Mouse (Mus musculus) neutrophil, adult 5-6 weeks (primary cell): ENCODE results near the gene Ebp. TPM values are rescaled to one million over a fixed set of nuclear protein-coding genes. Genes with fewer than 3 reads are reported as not detected.

Experiments
- ATAC-seq: fragments of 151-379, 151-347 bp; 2 replicates; pipeline ENCODE4 v1.8.0; 2017; ENCODE audit warnings: mild to moderate bottlenecking, moderate TSS enrichment; ENCODE audit not compliant: insufficient number of reproducible peaks, poor library complexity, low FRiP score, severe bottlenecking; ENCODE audit errors: extremely low read depth
- total RNA-seq: library from RNA; stranded (forward); fragments of 200-1000 nt; gene quantifications from 2 replicates; pipeline ENCODE4 v1.2.3, GENCODE M21; 2017

Gene Ebp
- total RNA-seq, 1 experiment from 2014 or later: 47.1 TPM

DNA sequence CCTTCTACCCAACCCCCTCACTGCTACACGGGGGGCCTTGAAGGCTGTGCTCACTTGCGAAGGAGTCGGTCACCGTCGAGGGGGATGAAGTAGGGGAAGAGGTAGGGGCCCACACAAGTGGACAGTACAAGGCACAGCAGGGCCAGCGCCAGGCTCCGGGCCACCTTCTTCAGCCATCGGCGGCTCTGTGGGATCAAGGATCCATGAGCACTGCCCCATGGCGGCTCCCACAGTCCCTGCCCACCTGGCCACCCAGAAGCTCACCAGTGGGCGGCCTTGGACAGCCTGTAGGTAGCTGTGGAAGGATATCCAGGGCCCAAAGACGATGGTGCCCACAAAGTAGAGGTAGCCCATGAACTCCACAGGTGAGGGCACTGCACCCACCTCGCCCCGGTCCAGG, 9.8 kb upstream of the Ebp start:
- ATAC-seq: no peak

DNA sequence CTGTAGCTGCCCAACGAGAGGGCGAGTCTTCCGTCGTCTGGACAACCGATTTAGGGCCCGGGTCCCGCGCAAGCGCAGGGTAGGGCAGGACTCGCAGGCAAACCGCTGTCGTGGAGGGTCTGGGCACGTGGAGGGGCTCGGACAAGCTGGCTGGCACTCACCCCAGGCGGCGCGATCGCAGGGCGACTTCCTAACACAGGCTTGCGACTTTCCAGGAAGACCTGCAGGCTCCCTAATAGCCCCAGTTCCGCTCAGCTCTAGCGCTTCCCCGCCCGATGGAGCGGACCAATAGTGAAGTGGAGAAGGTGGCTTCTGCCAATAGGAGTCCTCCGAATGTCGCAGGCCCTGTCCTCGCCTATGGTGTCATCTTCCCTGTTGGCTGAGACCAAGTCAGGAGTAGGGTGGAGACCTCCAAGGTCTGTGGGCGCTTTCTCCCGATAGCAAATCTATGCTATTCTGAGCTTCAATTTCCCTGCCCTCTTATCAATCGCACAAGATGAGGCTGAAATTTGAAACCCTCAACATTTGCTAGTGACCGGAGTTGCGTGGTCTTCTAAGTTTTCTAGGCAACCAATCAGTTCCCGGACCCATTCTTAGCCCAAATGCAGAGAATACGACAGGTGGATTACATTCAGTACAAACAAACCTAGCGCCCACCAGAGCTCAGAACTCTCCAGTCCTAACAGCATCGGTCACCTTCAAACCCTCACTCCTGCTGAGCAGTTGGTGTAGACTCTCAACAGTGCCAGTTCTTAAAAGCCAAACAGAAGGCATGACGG, 483 bp downstream of the Ebp start:
- ATAC-seq: peak; percentile 97

DNA sequence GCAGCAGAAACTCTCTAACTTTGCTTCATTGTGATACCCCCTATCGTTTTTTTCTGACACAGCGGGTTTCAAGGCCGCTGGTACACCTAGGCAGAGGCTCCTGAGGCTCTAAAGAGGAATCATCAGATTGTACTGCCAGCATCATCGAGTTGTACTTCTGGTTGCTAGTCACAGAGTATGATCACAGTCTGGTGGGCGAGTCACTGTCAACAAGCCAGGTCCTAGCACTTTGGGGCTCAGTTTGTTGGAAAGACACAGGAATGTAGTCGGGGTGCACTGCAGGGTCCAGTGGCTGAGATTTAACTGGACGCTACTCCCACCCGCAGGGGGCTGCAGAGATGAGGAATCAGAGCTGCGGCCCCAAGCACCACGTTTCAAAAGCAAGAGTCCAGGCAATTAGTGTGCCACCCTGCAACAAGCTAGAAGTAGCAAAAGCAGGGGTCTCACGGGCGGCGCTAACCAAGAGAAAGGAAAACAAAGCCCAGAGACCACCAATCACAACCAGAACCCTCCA, 1.1 kb downstream of the Ebp start:
- no peak for ATAC-seq

DNA sequence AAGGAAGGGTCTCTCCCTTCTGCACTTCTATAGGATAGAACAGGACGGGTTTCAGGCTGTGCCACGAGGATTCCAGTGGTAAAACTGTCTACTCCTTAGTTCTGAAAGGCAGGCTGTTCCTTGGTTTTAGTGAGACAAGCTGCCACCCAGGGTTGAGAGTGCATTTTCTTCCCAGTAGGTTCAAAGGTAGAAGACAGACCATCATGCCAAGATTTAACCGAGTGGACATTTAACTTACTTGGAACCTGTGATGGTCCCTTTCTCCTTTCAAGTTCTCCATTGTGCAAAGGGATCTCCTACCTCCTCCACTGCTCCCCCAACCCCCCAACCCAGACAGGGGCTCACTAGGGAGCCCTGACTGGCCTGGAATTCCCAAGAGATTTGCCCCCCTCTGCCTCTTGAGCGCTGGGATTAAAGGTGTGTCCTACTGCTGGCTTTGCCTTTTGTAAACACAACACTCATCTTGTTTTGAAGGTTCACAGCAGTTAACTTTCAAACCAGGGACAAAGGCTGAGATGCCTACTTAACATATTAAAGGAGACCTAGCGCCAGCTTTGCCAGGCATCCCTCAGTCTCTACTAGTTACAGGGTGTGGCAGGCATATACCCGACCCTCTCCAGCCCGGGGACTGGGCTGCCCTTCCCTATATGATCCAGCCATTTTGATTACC, 10.3 kb downstream of the Ebp start:
- no peak for ATAC-seq

DNA sequence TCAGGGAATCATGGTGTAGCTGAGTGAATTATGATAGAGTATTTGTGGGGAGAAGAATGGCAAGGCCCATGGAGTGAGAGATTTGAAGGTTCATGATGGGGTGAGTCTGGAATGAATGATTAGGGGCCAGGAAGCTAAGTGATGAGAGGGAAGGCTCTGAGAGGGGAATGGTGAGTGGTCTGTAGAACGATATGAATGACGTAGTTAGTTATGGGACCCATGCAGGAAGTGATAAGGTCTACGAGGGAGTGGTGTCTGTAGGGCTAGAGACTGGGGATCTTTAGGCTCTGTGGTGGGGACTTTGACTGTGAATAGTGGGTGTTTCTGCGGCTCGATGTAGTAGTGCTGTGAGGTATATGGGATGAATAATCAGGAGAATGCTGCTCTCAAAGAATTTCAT, 13.7 kb downstream of the Ebp start:
- no peak for ATAC-seq

DNA sequence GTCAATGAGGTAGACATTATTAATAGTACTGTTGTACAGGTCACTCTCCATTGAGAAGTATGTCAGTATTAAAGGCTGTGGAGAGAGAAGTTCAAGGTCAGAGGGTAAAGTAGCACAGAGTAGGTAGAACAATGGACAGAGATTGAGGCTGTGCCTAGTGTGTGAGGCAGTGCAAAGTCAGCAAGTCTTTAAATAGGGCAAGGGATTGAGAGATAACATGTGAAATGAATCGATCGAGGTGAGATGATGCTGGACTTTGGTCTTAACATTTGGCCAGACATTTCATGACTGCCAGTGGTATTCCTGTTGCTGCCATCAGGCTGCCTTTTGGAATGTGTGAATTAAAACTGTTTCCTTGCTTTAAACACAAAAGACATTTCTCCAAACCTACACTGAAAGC, 14.4 kb downstream of the Ebp start:
- no peak for ATAC-seq

DNA sequence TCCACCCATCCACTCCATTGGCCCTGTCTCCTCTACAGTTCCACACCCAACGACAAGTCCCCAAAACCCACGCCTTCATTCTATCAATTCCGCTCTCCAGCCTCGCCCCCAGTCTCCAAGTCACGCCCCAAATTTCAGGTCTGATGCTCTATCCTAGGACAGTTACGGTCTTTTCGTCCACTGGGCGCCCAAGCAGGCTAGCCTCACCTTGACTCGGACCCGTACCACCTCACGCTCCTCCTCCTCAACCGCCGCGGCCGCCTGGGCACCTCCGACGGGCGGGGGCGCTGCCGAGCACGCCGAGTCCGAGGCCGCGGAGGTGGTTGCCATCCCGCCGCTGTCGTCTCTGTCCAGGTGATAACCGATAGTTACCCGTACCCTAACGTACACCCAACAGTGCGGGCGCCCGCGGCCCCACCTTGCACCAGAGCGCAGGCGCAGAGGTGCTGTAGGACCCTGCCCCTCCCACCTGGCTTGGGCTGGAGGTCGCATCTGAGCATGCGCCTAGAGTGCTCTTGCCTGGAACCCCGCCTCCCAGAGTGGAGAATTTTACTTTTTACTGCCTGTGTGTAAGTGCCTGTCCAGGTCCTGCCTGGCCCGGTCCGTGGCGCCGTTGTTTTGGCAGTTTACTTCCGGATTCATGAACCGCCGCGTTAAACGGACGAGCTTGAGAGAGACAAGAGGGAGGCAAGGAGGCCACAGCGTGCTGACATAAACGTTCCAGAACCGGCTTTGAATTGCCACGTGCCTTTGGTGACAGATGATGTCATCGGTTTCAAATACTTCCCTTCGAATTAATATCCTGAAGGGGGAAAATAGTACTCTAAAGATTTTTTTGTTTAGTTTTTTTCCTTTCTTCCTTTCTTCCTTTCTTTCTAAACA, 17.6 kb downstream of the Ebp start, which contains the start of gene Tbc1d25:
Tbc1d25 (minus strand) TSS at position 678 of the 882 bp plus-strand sequence.
- ATAC-seq: peak; percentile 89

DNA sequence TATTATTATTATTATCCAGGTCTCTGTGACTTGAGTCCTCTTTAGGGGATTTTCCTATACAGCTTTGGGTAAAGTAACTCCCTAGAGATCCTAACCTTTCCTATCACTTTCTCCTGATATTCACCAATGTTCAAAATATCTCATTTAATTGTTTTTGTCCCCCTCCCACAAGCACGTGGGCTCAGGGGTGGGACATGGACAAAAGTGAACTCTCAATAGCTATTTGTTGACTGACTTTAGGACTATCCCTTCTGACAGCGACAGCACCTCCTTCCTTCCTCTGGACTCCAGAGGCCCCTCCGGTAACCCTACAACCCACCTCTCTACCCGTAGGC, 18.2 kb downstream of the Ebp start:
- ATAC-seq: no peak

DNA sequence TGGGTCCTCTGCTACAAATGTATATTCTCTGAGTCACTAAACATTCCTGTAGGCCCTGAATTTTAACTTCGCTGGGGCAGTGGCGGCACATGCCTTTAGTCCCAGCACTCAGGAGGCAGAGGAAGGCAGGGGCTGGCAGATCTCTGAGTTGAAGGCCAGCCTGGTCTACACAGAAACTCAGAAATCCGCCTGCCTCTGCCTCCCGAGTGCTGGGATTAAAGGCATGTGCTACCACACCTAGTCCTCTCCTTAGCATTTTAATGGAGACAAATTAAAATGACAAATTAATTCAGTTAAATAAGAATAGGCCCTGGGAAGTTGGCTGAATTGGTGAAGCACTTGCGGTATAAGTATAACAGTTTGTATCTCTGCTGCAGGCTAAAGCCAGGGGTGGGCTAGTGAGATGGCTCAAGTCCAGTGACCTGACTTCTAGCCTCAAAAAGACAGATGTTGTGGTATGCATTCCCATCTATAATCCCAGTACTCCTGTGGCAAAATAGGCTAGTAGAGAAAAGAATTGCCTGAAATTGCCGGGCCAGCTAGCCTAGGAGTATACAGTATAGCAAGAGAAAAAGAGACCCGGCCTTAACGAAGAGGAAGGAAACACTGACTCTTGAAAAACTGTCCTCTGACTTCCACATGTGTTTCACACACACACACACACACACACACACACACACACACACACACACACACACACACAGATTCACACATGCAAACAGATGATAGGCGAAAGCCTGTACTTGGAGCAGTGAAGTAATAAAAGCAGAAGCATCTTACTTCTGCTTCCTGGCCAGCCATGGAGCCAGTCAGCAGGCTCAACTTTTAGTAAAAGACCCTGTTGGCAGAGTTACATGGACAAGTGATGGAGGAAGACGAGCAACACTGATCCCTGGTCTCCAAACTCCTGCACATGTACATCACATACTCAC, 25.3 kb downstream of the Ebp start:
- peak; percentile 72 for ATAC-seq

DNA sequence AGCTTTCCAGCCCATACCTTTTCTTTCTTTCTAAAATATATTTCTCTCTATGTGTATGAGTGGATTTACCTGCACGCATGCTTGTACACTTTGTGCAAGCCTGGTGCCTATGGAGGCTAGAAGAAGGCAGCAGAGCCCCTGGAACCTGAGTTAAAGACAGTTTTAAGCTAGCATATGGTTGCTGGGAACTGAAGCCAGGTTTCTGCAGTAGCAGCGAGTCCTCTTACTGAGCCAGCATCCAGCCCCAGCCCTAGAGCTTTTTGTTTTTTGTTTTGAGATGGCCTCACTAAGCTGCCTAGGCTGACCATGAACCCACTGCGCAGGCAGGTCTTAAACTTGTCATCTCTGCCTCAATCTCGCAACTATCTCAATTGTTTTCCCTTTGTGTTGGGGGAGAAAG, 28.8 kb downstream of the Ebp start:
- ATAC-seq: no peak

DNA sequence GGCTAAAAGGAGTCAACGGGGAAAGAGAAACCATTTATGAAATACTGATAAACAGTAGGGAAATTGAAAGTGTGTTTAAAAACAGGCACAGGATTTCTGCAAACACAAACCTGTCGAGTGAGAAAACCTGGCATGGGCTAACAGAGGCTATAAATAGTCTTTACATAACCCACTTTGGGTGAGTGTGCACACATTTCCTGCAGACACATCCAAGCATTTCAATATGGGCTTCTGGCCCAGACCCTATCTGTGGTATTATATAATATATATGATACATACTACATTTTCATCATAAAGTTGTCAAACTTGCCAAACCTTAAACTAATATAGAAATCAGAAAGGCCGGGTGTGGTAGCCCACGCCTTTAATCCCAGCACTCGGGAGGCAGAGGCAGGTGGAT, 30.2 kb downstream of the Ebp start:
- no peak for ATAC-seq

DNA sequence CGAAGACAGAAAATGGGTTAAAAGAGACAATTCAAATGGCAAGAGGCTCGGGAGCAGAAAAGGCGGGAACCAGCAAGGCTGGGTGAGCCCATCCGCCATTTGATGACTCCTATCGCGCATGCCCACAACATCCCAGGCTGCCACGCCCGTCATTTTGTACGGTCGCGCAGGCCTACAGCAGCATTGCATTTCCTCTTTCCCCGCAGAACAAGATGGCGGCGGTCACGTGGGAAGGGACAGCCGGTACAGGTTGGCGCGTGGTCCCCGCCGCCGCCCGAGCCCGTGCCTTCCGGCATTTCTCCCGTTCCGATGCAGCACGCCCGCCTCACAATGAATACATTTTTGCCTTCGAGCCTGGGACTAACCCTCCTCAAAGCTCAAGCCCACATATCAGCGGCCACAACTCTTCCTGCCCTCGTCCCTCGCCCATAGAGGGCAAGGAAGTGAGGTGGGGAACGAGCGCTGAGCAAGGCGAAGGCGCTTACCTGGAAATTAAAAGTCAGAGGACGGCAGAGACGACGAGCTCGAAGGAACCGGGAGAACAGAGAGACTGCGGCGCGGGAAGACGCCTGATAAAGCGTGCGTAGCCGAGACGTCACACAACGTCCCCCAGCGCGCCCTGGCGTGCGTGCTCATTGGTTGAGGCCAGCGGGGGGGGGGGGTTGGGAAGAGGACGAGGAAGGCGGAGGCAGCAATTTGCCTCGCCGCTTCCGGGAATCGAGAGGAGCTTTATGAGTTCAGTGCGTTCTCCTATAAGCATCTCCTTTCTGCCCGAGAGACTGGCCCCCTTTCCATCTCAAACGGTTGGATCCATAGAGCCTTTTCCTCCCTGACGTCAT, 47.9 kb downstream of the Ebp start, which contains the start of gene Rbm3:
Rbm3 (minus strand) TSS at position 728 of the 839 bp plus-strand sequence.
- peak; percentile 90 for ATAC-seq

DNA sequence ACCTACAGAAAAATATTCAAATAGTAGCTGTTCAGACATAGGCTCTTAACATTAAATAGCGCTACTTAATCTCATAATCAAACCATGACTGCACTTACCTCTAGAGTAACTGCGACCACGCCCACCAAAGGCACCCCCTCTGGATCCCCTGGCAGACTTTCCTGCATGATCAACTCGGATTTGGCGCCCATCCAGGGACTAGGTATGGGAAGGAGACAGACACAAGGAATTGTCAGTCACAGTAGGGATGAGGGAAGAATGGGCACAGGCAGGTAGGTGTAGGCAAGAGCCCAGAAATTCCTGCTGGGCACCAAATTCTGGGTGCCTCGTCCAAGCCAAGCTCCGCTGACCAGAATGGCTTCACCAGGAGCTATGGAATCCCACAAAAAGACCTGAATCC, 49.6 kb downstream of the Ebp start:
- ATAC-seq: no peak

DNA sequence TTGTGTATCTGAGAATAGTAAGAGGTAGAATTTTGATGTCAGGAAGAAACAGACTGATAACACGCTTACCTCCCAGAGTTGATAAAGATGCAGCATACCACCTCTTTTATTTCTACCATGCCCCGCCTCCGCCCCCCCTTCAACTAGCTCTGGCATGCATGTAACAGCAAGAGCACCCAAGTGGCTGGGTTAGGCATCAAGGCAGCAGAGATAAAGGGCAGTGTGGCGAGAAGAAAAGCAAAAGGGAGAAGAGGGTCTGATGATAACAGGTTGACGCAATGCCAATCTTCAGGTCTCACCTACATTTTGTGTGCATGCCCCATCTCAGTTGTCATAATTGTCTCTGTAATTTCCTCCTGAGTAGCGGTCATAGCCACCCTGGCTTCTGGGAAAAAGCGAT, 50.4 kb downstream of the Ebp start:
- ATAC-seq: no peak

DNA sequence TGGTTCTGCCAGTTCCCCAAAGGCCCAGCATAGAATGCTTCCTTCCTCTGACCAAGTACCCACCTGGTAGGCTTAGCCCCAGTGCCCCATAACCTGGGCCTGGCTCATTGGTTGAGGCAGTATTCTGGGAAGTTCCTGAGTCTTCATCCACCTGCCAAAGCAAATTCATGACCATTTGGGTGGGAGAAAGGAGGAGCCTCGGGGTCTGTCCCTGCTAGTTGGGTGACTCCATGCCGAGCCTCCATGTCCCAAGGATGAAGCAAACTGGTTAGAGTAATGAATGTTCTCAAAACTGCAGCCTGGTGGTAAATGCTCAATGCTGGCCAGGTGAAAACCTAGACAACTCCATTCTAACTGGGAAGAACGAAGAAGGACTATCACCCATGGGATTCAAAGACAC, 52.3 kb downstream of the Ebp start:
- ATAC-seq: no peak

DNA sequence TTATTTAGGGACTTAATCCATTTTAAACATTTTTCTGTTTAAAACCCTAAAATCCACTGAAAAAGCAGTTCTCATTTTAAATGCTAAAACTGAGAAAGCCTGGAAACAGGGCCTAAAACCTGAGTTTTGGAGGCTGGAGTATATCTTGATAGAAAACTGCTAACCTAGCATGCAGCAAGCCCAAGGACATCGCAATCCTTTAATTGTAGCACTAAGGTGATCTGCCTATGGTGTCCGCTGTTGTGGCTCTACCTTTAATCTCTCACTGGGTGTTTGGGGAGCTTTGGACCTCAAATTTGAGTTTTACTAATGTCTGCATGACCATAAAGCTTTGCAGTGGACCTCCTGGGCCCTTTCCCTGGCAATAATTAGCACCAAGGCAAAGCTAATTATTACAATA, 52.9 kb downstream of the Ebp start:
- ATAC-seq: no peak

DNA sequence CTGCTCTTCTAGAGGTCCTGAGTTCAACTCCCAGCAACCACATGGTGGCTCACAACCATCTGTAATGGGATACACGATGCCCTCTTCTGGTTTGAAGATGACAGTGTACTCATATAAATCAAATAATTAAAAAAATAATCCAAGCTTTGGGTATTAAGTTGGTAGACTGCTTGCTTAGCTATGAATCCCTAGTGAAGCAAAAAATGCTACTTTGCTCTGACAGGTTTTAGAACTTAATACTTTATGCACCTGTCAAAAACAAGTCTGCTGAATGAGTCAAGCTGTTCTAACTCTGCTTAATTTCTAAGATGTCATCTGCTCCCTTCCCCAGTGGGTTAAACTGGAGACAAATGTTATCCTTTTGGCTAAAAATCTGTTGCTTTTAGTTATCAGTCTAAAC, 53.8 kb downstream of the Ebp start:
- ATAC-seq: no peak

DNA sequence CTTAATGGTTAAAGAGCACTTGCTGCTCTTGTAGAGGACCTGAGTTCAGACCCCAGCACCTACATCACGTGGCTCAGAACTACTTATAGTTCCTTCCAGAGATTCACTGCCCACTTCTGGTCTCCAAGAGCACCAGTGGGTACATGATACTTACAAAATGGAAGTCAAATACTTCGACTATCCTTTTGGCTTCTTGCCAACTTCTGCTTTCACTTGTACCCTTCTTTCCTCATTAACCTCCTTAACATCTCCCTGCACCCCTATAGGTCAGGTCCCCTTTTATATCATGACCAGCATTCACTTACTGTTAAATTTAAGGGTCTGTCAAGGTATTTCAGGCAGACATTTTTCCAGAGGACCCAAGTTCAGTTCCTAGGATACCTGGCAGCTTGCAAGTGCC, 57.4 kb downstream of the Ebp start:
- ATAC-seq: no peak
